Mouse (Mus musculus): ENCODE results near the gene Bicral. TPM values are rescaled to one million over a fixed set of nuclear protein-coding genes. Genes with fewer than 3 reads are reported as not detected.
A peak's percentile ranks its signal among the peaks of the same experiment; 100 is the strongest.

The Bicral gene
- polyA plus RNA-seq, 1 experiment from 2014 or later: 7.8 TPM

GRCm38 (mm10) chr17:46870204-46870798 is 12.0 kb upstream of the Bicral start:
- H3K9me3 ChIP-seq: no peaks in the 10 kb centered on the region
- ATAC-seq (ENCODE audit: low FRiP score): no peak
- H3K27ac ChIP-seq: no peak overlapping the region
- no peak overlapping the region for H3K4me3 ChIP-seq
- no peaks in the 10 kb centered on the region for H3K36me3 ChIP-seq
- H3K27me3 ChIP-seq: no peaks in the 10 kb centered on the region
- peaks cover 16% of the 10 kb centered on the region for H3K4me1 ChIP-seq (replicated peaks)
- WGBS: 93% methylated on average over 5 of the region's 5 CpGs
- H3K4me2 ChIP-seq: no peak overlapping the region
- no peak overlapping the region for H3K9ac ChIP-seq

GRCm38 (mm10) chr17:46866836-46867235 is 8.6 kb upstream of the Bicral start:
- no peak overlapping the region for H3K27ac ChIP-seq
- H3K4me2 ChIP-seq: no peak overlapping the region
- no peaks in the 10 kb centered on the region for H3K4me1 ChIP-seq (replicated peaks)
- no peaks in the 10 kb centered on the region for H3K36me3 ChIP-seq
- 91% methylated on average over 12 of the region's 12 CpGs for WGBS
- no peaks in the 10 kb centered on the region for H3K27me3 ChIP-seq
- H3K9me3 ChIP-seq: no peaks in the 10 kb centered on the region
- no peak overlapping the region for H3K9ac ChIP-seq
- H3K4me3 ChIP-seq: no peak overlapping the region
- no peak for ATAC-seq (ENCODE audit: low FRiP score)

- ATAC-seq (ENCODE audit: low FRiP score): no peak
- H3K36me3 ChIP-seq: no peaks in the 10 kb centered on the region
- H3K9ac ChIP-seq: no peak overlapping the region
- peaks cover 6% of the 10 kb centered on the region; the same call in 1 of the 2 replicates for H3K4me1 ChIP-seq (replicated peaks)
- H3K4me3 ChIP-seq: no peak overlapping the region
- H3K4me2 ChIP-seq: no peak overlapping the region
- 72% methylated on average over 7 of the region's 7 CpGs for WGBS
- H3K27me3 ChIP-seq: no peaks in the 10 kb centered on the region
- no peak overlapping the region for H3K27ac ChIP-seq
- H3K9me3 ChIP-seq: no peaks in the 10 kb centered on the region
These were observed 6.4 kb upstream of the Bicral start for GRCm38 (mm10) chr17:46864566-46865195.

- Histone ChIP-seq H3K9ac (no peak overlapping the region), H3K4me1 (replicated peaks) (peaks cover 21% of the 10 kb centered on the region), H3K27me3 (no peaks in the 10 kb centered on the region), H3K4me2 (no peak overlapping the region), H3K4me3 (no peak overlapping the region), H3K9me3 (no peaks in the 10 kb centered on the region), H3K36me3 (no peaks in the 10 kb centered on the region), H3K27ac (no peak overlapping the region)
- no peak for ATAC-seq (ENCODE audit: low FRiP score)
- 70% methylated on average over 4 of the region's 4 CpGs for WGBS
These were observed 1.8 kb upstream of the Bicral start for GRCm38 (mm10) chr17:46860120-46860519.

GRCm38 (mm10) chr17:46858749-46859444 is 615 bp upstream of the Bicral start:
- Histone ChIP-seq H3K36me3 (no peaks in the 10 kb centered on the region), H3K4me3 (peak overlapping the region; percentile 94), H3K9ac (peak overlapping the region; percentile 100), H3K4me2 (peak overlapping the region; percentile 70), H3K27ac (peak overlapping the region; percentile 100), H3K9me3 (no peaks in the 10 kb centered on the region), H3K27me3 (no peaks in the 10 kb centered on the region), H3K4me1 (replicated peaks) (peaks cover 33% of the 10 kb centered on the region)
- 33% methylated on average over 9 of the region's 9 CpGs for WGBS
- no peak for ATAC-seq (ENCODE audit: low FRiP score)

- ATAC-seq (ENCODE audit: low FRiP score): peak; percentile 75
- Histone ChIP-seq H3K4me2 (peak overlapping the region; percentile 70), H3K4me1 (replicated peaks) (peaks cover 47% of the 10 kb centered on the region), H3K9me3 (no peaks in the 10 kb centered on the region), H3K4me3 (peak overlapping the region; percentile 94), H3K27me3 (no peaks in the 10 kb centered on the region), H3K9ac (peak overlapping the region; percentile 100), H3K36me3 (no peaks in the 10 kb centered on the region), H3K27ac (peak overlapping the region; percentile 100)
- 1% methylated on average over 28 of the region's 52 CpGs for WGBS
These were observed 850 bp downstream of the Bicral start for GRCm38 (mm10) chr17:46857361-46857902.

GRCm38 (mm10) chr17:46856471-46857360 is 1.6 kb downstream of the Bicral start:
- Histone ChIP-seq H3K4me2 (peak overlapping the region; percentile 70), H3K36me3 (no peaks in the 10 kb centered on the region), H3K4me1 (replicated peaks) (peaks cover 47% of the 10 kb centered on the region), H3K9ac (peak overlapping the region; percentile 100), H3K9me3 (no peaks in the 10 kb centered on the region), H3K4me3 (peak overlapping the region; percentile 94), H3K27me3 (no peaks in the 10 kb centered on the region), H3K27ac (peak overlapping the region; percentile 100)
- ATAC-seq (ENCODE audit: low FRiP score): 0 out of 2 replicates have a peak, but pooled peaks have one; percentile 21
- under 1% methylated on average over 84 of the region's 87 CpGs for WGBS

- 13% methylated on average over 4 of the region's 4 CpGs for whole genome bisulfite sequencing
- H3K4me3 ChIP-seq: peak overlapping the region; percentile 94
- no peaks in the 10 kb centered on the region for H3K36me3 ChIP-seq
- no peak for ATAC-seq (ENCODE audit: low FRiP score)
- H3K27ac ChIP-seq: peak overlapping the region; percentile 100
- H3K27me3 ChIP-seq: no peaks in the 10 kb centered on the region
- H3K4me1 ChIP-seq (replicated peaks): peaks cover 47% of the 10 kb centered on the region
- H3K9ac ChIP-seq: peak overlapping the region; percentile 100
- H3K4me2 ChIP-seq: peak overlapping the region; percentile 70
- no peaks in the 10 kb centered on the region for H3K9me3 ChIP-seq
These were observed 2.2 kb downstream of the Bicral start for GRCm38 (mm10) chr17:46856107-46856388.

- H3K27me3 ChIP-seq: no peaks in the 10 kb centered on the region
- peak overlapping the region; percentile 100 for H3K9ac ChIP-seq
- no peak for ATAC-seq (ENCODE audit: low FRiP score)
- peaks cover 43% of the 10 kb centered on the region for H3K4me1 ChIP-seq (replicated peaks)
- H3K27ac ChIP-seq: peak overlapping the region; percentile 100
- peak overlapping the region; percentile 94 for H3K4me3 ChIP-seq
- peak overlapping the region; percentile 70 for H3K4me2 ChIP-seq
- no peaks in the 10 kb centered on the region for H3K36me3 ChIP-seq
- WGBS: 62% methylated on average over 15 of the region's 15 CpGs
- no peaks in the 10 kb centered on the region for H3K9me3 ChIP-seq
These were observed 2.8 kb downstream of the Bicral start for GRCm38 (mm10) chr17:46855328-46856106.

- no peaks in the 10 kb centered on the region for H3K27me3 ChIP-seq
- 83% methylated on average over 8 of the region's 8 CpGs for WGBS
- ATAC-seq (ENCODE audit: low FRiP score): no peak
- peak overlapping the region; percentile 74 for H3K27ac ChIP-seq
- peaks cover 42% of the 10 kb centered on the region for H3K4me1 ChIP-seq (replicated peaks)
- H3K9ac ChIP-seq: peak overlapping the region; percentile 61
- no peaks in the 10 kb centered on the region for H3K9me3 ChIP-seq
- peak overlapping the region; percentile 70 for H3K4me2 ChIP-seq
- H3K4me3 ChIP-seq: peak overlapping the region; percentile 94
- no peaks in the 10 kb centered on the region for H3K36me3 ChIP-seq
These were observed 3.6 kb downstream of the Bicral start for GRCm38 (mm10) chr17:46854640-46855110.

GRCm38 (mm10) chr17:46854096-46854495 is 4.2 kb downstream of the Bicral start:
- Histone ChIP-seq H3K36me3 (no peaks in the 10 kb centered on the region), H3K9me3 (no peaks in the 10 kb centered on the region), H3K4me3 (no peak overlapping the region), H3K27ac (peak overlapping the region; percentile 74; the same call in 1 of the 2 replicates), H3K27me3 (no peaks in the 10 kb centered on the region), H3K4me2 (0 out of 2 replicates have a peak overlapping the region, but pooled peaks have one; percentile 6), H3K4me1 (replicated peaks) (peaks cover 37% of the 10 kb centered on the region), H3K9ac (no peak overlapping the region)
- WGBS: 89% methylated on average over 7 of the region's 7 CpGs
- ATAC-seq (ENCODE audit: low FRiP score): no peak

Data from hindbrain, embryonic 13.5 days (tissue).